Mouse (Mus musculus) heart, postnatal 14 days (tissue): Measurements from ENCODE around the gene Cul1. TPM values are rescaled to one million over a fixed set of nuclear protein-coding genes. Genes with fewer than 3 reads are reported as not detected.

Experiments
- total RNA-seq, 2 experiments: library from RNA; stranded (reverse); gene quantifications; 2 replicates each; pipeline ENCODE4 v1.2.3; 2021

Gene Cul1
- total RNA-seq, 2 experiments from 2014 or later: 61.7 to 67.7 TPM

Other genes starting within 250 kb of the Cul1 start
- gene Ezh2, start 141.9 kb downstream of the Cul1 start, total RNA-seq: 10 to 100 TPM; 16.3 to 28.0 TPM